Mouse (Mus musculus): Measurements from ENCODE around the gene Adarb1. TPM values are rescaled to one million over a fixed set of nuclear protein-coding genes. Genes with fewer than 3 reads are reported as not detected.
"Not testable (repeated sequence)": the region's sequence is repeated elsewhere in the genome, so short reads cannot be mapped to it uniquely, and the experiment has no call there.

Gene Adarb1
- polyA plus RNA-seq, 1 experiment from 2014 or later = 6.9 TPM

DNA sequence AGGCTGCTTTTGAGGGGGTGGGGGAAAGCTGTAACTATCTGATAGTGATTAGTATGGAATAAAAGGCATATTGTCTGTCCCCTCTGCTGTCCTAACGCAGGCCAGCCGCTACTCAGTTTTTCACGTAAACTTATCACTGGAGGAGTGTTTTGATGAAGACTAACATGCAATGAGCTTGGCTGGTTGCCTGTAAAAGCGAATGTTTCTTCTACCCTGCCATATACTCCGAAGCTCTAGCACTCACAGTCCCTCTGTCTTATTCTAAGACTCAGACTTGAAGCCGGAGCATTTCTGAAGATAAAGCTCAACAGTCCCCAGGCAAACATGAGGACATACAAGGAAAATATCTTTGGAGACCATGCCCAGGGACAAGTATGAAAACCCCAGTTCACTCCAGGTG lies 133.2 kb downstream of the Adarb1 start:
- Histone ChIP-seq H3K4me2 (replicated peaks; ENCODE audit: low read depth) (no peak overlapping the region), H3K4me1 (replicated peaks; ENCODE audit: control insufficient read depth, insufficient read depth) (no peaks in the 10 kb centered on the region), H3K9ac (ENCODE audit: low read length) (no peak overlapping the region), H3K27ac (replicated peaks) (no peak overlapping the region), H3K9me3 (ENCODE audit: control insufficient read depth, low read length) (no peaks in the 10 kb centered on the region), H3K36me3 (ENCODE audit: control insufficient read depth, insufficient read depth, low read length) (no peaks in the 10 kb centered on the region), H3K27me3 (ENCODE audit: control insufficient read depth, insufficient read depth, low read length) (no peaks in the 10 kb centered on the region), H3K4me3 (ENCODE audit: low read depth, low read length) (no peak overlapping the region)
- TF ChIP-seq CTCF (IDR thresholded peaks at IDR 0.05; ENCODE audit: low read depth) (no peak), EP300 (optimal IDR thresholded peaks at IDR 0.05) (no peak)
- WGBS = 33% methylated on average over 6 of the region's 6 CpGs
- DNase-seq (ENCODE audit: low spot score) (no peak), ATAC-seq (ENCODE audit: low FRiP score, low TSS enrichment) (no peak)

DNA sequence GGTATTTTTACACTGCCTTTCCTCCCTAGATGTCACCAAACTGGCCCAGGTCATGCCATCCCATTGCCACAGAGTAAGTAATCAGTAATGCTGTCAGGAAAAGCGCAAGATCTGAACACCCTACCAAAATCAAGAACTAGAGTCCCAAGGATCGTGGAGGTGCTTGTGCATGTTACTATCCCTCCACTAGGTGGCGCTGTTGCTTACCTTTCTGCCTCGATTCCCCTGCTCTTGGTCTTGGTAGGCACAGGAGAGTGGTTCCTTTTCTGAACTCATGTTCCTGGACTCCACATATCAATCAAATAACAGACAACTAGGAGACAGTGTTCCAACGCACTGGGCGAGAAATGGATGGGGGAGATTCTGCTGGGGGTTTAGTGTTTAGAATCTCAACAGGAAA lies 135.2 kb downstream of the Adarb1 start:
- ATAC-seq (ENCODE audit: low FRiP score, low TSS enrichment) = peak; percentile 35; the same call in 1 of the 2 replicates
- TF ChIP-seq CTCF (IDR thresholded peaks at IDR 0.05; ENCODE audit: low read depth) (peak; percentile 97), EP300 (optimal IDR thresholded peaks at IDR 0.05) (no peak)

DNA sequence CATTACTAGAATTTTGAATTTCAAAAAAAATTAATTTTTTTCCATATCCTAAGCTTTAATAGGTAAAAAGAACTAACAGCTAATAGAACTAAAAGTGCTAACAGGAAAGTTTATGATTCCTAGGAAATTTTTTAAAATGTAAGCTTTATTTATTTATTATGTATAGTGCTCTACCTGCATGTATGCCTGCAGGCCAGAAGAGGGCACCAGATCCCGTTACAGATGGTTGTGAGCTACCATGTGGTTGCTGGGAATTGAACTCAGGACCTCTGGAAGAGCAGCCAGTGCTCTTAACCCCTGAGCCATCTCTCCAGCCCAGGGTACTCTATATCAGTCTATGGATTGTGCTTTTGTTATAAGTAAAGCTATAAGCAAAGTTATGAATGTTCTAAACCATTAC lies 136.0 kb downstream of the Adarb1 start:
- not testable (repeated sequence) for H3K4me3 ChIP-seq (ENCODE audit: low read depth, low read length); H3K4me2 ChIP-seq (replicated peaks; ENCODE audit: low read depth); H3K36me3 ChIP-seq (ENCODE audit: control insufficient read depth, insufficient read depth, low read length); H3K27ac ChIP-seq (replicated peaks); ATAC-seq (ENCODE audit: low FRiP score, low TSS enrichment); H3K9me3 ChIP-seq (ENCODE audit: control insufficient read depth, low read length); H3K4me1 ChIP-seq (replicated peaks; ENCODE audit: control insufficient read depth, insufficient read depth); H3K27me3 ChIP-seq (ENCODE audit: control insufficient read depth, insufficient read depth, low read length); H3K9ac ChIP-seq (ENCODE audit: low read length); DNase-seq (ENCODE audit: low spot score)
- WGBS = 62% methylated on average over 1 of the region's 1 CpGs
- TF ChIP-seq CTCF (IDR thresholded peaks at IDR 0.05; ENCODE audit: low read depth) = peak; percentile 41

More for the DNA sequence above, 135.2 kb downstream of the Adarb1 start:
- H3K9ac ChIP-seq (ENCODE audit: low read length) = no peak overlapping the region
- no peak overlapping the region for H3K4me3 ChIP-seq (ENCODE audit: low read depth, low read length)
- 20% methylated on average over 6 of the region's 6 CpGs for WGBS
- H3K36me3 ChIP-seq (ENCODE audit: control insufficient read depth, insufficient read depth, low read length) = no peaks in the 10 kb centered on the region
- DNase-seq (ENCODE audit: low spot score) = peak; percentile 77
- H3K27me3 ChIP-seq (ENCODE audit: control insufficient read depth, insufficient read depth, low read length) = no peaks in the 10 kb centered on the region
- no peaks in the 10 kb centered on the region for H3K9me3 ChIP-seq (ENCODE audit: control insufficient read depth, low read length)
- no peak overlapping the region for H3K4me2 ChIP-seq (replicated peaks; ENCODE audit: low read depth)
- no peak overlapping the region for H3K27ac ChIP-seq (replicated peaks)
- H3K4me1 ChIP-seq (replicated peaks; ENCODE audit: control insufficient read depth, insufficient read depth) = no peaks in the 10 kb centered on the region

DNA sequence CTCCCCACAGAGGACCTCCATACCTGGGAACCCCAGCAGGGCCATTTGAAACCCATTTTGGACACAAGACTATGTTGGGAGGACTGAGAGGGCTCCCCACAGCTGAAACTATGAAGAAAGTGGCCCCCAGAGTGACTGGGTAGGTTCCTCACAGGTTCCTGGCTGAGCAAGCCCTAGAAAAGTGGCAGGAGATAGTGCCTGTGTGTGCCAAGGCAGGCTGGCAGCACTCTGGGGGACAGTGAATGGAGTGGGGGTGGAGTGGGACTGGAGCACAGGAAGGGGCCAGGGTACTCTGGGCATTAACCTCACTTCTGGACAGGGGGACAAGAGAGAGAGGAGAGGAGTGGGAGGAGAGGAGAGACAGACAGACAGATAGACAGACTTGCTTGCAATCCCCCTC lies 144.3 kb downstream of the Adarb1 start:
- no peak overlapping the region for H3K4me2 ChIP-seq (replicated peaks; ENCODE audit: low read depth)
- no peaks in the 10 kb centered on the region for H3K27me3 ChIP-seq (ENCODE audit: control insufficient read depth, insufficient read depth, low read length)
- no peaks in the 10 kb centered on the region for H3K4me1 ChIP-seq (replicated peaks; ENCODE audit: control insufficient read depth, insufficient read depth)
- H3K9me3 ChIP-seq (ENCODE audit: control insufficient read depth, low read length) = no peaks in the 10 kb centered on the region
- no peak for TF ChIP-seq CTCF (IDR thresholded peaks at IDR 0.05; ENCODE audit: low read depth)
- no peak for TF ChIP-seq EP300 (optimal IDR thresholded peaks at IDR 0.05)
- H3K27ac ChIP-seq (replicated peaks) = no peak overlapping the region
- no peak overlapping the region for H3K4me3 ChIP-seq (ENCODE audit: low read depth, low read length)
- H3K9ac ChIP-seq (ENCODE audit: low read length) = no peak overlapping the region
- ATAC-seq (ENCODE audit: low FRiP score, low TSS enrichment) = no peak
- peaks cover 8% of the 10 kb centered on the region; the same call in 1 of the 2 replicates for H3K36me3 ChIP-seq (ENCODE audit: control insufficient read depth, insufficient read depth, low read length)
- DNase-seq (ENCODE audit: low spot score) = no peak

DNA sequence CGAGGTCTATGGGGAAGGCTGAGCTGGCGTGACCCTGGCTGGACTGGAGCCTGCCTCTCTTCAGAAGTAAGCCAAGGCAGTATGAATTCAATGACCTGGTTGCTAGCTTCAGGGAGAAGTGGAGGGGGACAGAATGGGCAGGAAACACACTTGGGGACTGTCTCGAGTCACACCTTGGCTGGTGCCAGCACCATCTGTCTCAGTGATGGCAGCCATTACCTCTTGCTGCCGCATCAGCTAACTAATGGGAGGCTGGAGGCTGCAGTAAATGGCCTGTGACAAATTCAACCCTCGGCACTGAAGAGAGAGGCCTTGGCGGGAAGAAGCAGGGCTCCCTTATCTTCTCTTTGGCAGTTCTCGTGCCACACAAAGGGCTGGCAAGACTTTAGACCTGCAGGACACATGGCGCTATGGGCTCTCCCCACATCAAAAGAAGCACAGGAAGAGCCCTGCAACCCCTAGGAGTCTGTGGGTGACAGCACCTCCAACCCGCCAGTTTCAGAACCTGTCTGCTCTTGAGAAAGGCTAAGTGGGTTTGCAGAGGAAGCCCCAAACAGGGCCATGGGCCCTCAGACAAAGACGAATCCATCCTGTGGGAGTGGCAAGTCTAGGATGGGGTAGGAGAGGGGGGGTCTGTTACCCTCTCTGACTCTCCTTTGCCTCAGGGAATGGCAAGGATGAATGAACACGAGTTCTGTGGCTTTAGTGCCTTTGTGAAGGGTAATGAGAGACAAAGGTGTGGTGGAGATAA lies 144.9 kb downstream of the Adarb1 start:
- Histone ChIP-seq H3K36me3 (ENCODE audit: control insufficient read depth, insufficient read depth, low read length) (peaks cover 15% of the 10 kb centered on the region; the same call in 1 of the 2 replicates), H3K9ac (ENCODE audit: low read length) (no peak overlapping the region), H3K9me3 (ENCODE audit: control insufficient read depth, low read length) (no peaks in the 10 kb centered on the region), H3K4me1 (replicated peaks; ENCODE audit: control insufficient read depth, insufficient read depth) (no peaks in the 10 kb centered on the region), H3K27ac (replicated peaks) (no peak overlapping the region), H3K4me3 (ENCODE audit: low read depth, low read length) (no peak overlapping the region), H3K4me2 (replicated peaks; ENCODE audit: low read depth) (no peak overlapping the region), H3K27me3 (ENCODE audit: control insufficient read depth, insufficient read depth, low read length) (no peaks in the 10 kb centered on the region)
- whole genome bisulfite sequencing = 62% methylated on average over 11 of the region's 11 CpGs
- ATAC-seq (ENCODE audit: low FRiP score, low TSS enrichment) (no peak), DNase-seq (ENCODE audit: low spot score) (no peak)
- TF ChIP-seq CTCF (IDR thresholded peaks at IDR 0.05; ENCODE audit: low read depth) (no peak), EP300 (optimal IDR thresholded peaks at IDR 0.05) (no peak)

DNA sequence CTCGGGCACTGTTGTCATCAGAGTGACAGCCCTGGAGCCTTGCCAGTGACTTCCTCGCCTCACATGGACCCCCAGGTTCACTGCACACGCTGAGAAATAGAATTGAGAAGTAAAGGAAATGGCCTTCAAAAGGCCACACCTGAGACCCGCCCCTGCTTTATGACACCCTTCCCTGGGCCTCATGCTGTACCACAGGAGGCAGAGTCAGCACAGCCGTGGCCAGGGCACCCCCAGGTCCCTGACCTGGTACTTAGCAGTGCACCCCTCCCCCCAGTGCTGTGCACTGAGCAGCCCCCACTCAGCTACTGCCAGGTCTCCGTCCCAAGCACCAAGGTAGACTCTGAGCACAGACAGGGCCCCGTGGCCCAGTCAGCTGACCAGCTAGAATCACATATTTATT lies 148.9 kb downstream of the Adarb1 start:
- ATAC-seq (ENCODE audit: low FRiP score, low TSS enrichment) (no peak), DNase-seq (ENCODE audit: low spot score) (no peak)
- no peaks in the 10 kb centered on the region for H3K4me1 ChIP-seq (replicated peaks; ENCODE audit: control insufficient read depth, insufficient read depth)
- no peak overlapping the region for H3K4me2 ChIP-seq (replicated peaks; ENCODE audit: low read depth)
- TF ChIP-seq CTCF (IDR thresholded peaks at IDR 0.05; ENCODE audit: low read depth) (no peak), EP300 (optimal IDR thresholded peaks at IDR 0.05) (no peak)
- no peaks in the 10 kb centered on the region for H3K9me3 ChIP-seq (ENCODE audit: control insufficient read depth, low read length)
- WGBS = 72% methylated on average over 7 of the region's 7 CpGs
- H3K36me3 ChIP-seq (ENCODE audit: control insufficient read depth, insufficient read depth, low read length) = peaks cover 39% of the 10 kb centered on the region
- no peak overlapping the region for H3K9ac ChIP-seq (ENCODE audit: low read length)
- no peak overlapping the region for H3K27ac ChIP-seq (replicated peaks)
- H3K4me3 ChIP-seq (ENCODE audit: low read depth, low read length) = no peak overlapping the region
- no peaks in the 10 kb centered on the region for H3K27me3 ChIP-seq (ENCODE audit: control insufficient read depth, insufficient read depth, low read length)

All from stomach, postnatal 0 days (tissue).